Mouse (Mus musculus) forebrain, embryonic 16.5 days (tissue): ENCODE results near the gene Dyrk1b. TPM values are rescaled to one million over a fixed set of nuclear protein-coding genes. Genes with fewer than 3 reads are reported as not detected.

ENCODE experiments used
- polyA plus RNA-seq: library from polyadenylated mRNA; unstranded; fragments of >200 nt; fragmentation: Nextera tagmentation; extraction: Ambion mirVana; gene quantifications from 2 replicates; pipeline ENCODE4 v1.2.1, GENCODE M21; 2015

Gene Dyrk1b
- polyA plus RNA-seq, 1 experiment from 2014 or later, result 14.8 TPM

Other genes starting within 250 kb of the Dyrk1b start
- 30.1 and 36.6 TPM in 2 replicates for gene Zfp780b, start 200.3 kb upstream of the Dyrk1b start, polyA plus RNA-seq
- gene Zfp850, start 165.4 kb upstream of the Dyrk1b start, polyA plus RNA-seq, result 6.8 and 7.6 TPM in 2 replicates
- 330 and 343 TPM in 2 replicates for gene Psmc4, start 129.4 kb upstream of the Dyrk1b start, polyA plus RNA-seq
- 0.41 TPM in 1 of 2 replicates, not detected in the other for gene Fcgbp, start 108.2 kb upstream of the Dyrk1b start, polyA plus RNA-seq
- gene 9530053A07Rik, start 50.0 kb upstream of the Dyrk1b start, polyA plus RNA-seq, result 0.06 and 0.14 TPM in 2 replicates
- gene Fbl, start 9.8 kb upstream of the Dyrk1b start, polyA plus RNA-seq, result 84.4 and 86.8 TPM in 2 replicates
- 3.8 and 4.1 TPM in 2 replicates for gene Eid2, start 88.4 kb downstream of the Dyrk1b start, polyA plus RNA-seq
- 41.8 and 45.1 TPM in 2 replicates for gene Eid2b, start 98.3 kb downstream of the Dyrk1b start, polyA plus RNA-seq
- gene Selenov, start 111.7 kb downstream of the Dyrk1b start, polyA plus RNA-seq, result 0.16 TPM in 1 of 2 replicates, not detected in the other
- gene Dll3, start 122.8 kb downstream of the Dyrk1b start, polyA plus RNA-seq, result 9.9 and 10.5 TPM in 2 replicates
- gene Timm50, start 132.6 kb downstream of the Dyrk1b start, polyA plus RNA-seq, result 144 and 146 TPM in 2 replicates
- 114 and 118 TPM in 2 replicates for gene Supt5, start 159.3 kb downstream of the Dyrk1b start, polyA plus RNA-seq
- 464 and 494 TPM in 2 replicates for gene Rps16, start 171.2 kb downstream of the Dyrk1b start, polyA plus RNA-seq
- 40.7 and 50.8 TPM in 2 replicates for gene Plekhg2, start 193.1 kb downstream of the Dyrk1b start, polyA plus RNA-seq
- gene Zfp36, start 200.8 kb downstream of the Dyrk1b start, polyA plus RNA-seq, result 6.5 and 6.7 TPM in 2 replicates
- 39.9 and 40.2 TPM in 2 replicates for gene Med29, start 213.2 kb downstream of the Dyrk1b start, polyA plus RNA-seq
- 107 and 111 TPM in 2 replicates for gene Paf1, start 213.5 kb downstream of the Dyrk1b start, polyA plus RNA-seq